Mouse (Mus musculus) cerebellum, adult 2 months (tissue): ENCODE data around the gene Mc3r.

Experiments used
- CTCF ChIP-seq: fragments of 200-500 bp; IDR thresholded peaks from 2 replicates; pipeline ENCODE4 v1.5.1; 2011; ENCODE audit warnings: low read depth, mild to moderate bottlenecking, control low read depth, low read length, moderate library complexity, borderline replicate concordance; ENCODE audit not compliant: insufficient read depth
- POLR2A ChIP-seq: fragments of 200-500 bp; IDR thresholded peaks from 2 replicates; pipeline ENCODE4 v1.6.1; 2011; ENCODE audit warnings: low read length, control low read depth, borderline replicate concordance; ENCODE audit not compliant: insufficient read depth

GRCm38 (mm10) chr2:172226945-172227344 lies 21.3 kb upstream of the Mc3r start:
- TF ChIP-seq CTCF (peak; percentile 49), POLR2A (no peak)
